Mouse (Mus musculus) kidney, postnatal 0 days (tissue): ENCODE results near the gene Ptprn2. TPM values are rescaled to one million over a fixed set of nuclear protein-coding genes. Genes with fewer than 3 reads are reported as not detected.
"Not testable (repeated sequence)": the region's sequence is repeated elsewhere in the genome, so short reads cannot be mapped to it uniquely, and the experiment has no call there.

Experiments
- ATAC-seq: fragments of 200-750 bp; cut with Nextera tagmentation; replicated peaks from 2 replicates; pipeline ENCODE4 v1.8.0; 2017; ENCODE audit warnings: low read depth, moderate number of reproducible peaks, moderate TSS enrichment, moderate library complexity; ENCODE audit not compliant: low FRiP score
- DNase-seq: peaks from one replicate; pipeline ENCODE4 v3.0.0-alpha.2; 2016; ENCODE audit warnings: low spot score
- H3K27ac ChIP-seq: fragments of 300-500 bp; sonication (generic); 2 replicates; pipeline ENCODE4 v1.5.1; 2014; ENCODE audit warnings: mild to moderate bottlenecking
- H3K27me3 ChIP-seq: fragments of 300-500 bp; sonication (generic); 2 replicates; pipeline ENCODE4 v1.6.1; 2014; ENCODE audit warnings: low read length, mixed read lengths; ENCODE audit not compliant: insufficient read depth
- H3K36me3 ChIP-seq: fragments of 300-500 bp; sonication (generic); 2 replicates; pipeline ENCODE4 v1.6.1; 2014; ENCODE audit warnings: low read length, mixed read lengths; ENCODE audit not compliant: insufficient read depth
- H3K4me1 ChIP-seq: fragments of 300-500 bp; sonication (generic); replicated peaks from 2 replicates; pipeline ENCODE4 v1.6.1; 2014; ENCODE audit warnings: antibody characterized with exemption, low read length, mixed read lengths; ENCODE audit not compliant: insufficient read depth
- H3K4me2 ChIP-seq: fragments of 300-500 bp; sonication (generic); 2 replicates; pipeline ENCODE4 v1.6.1; 2014; ENCODE audit warnings: mild to moderate bottlenecking, low read length, moderate library complexity, mixed read lengths
- H3K4me3 ChIP-seq: fragments of 300-500 bp; sonication (generic); replicated peaks from 2 replicates; pipeline ENCODE4 v1.5.1; 2014; ENCODE audit warnings: low read depth, low read length
- H3K9ac ChIP-seq: fragments of 300-500 bp; sonication (generic); 2 replicates; pipeline ENCODE4 v1.6.1; 2014; ENCODE audit warnings: low read depth, low read length
- H3K9me3 ChIP-seq: fragments of 300-500 bp; sonication (generic); replicated peaks from 2 replicates; pipeline ENCODE4 v1.6.1; 2016; ENCODE audit warnings: low read length, inconsistent platforms, mixed read lengths
- CTCF ChIP-seq: IDR thresholded peaks from 2 replicates; pipeline ENCODE4 v1.5.1; 2016; ENCODE audit warnings: antibody characterized with exemption, low read depth, mild to moderate bottlenecking, moderate library complexity
- WGBS: fragments of 180-500 bp; shearing (Covaris S2); extraction: QIAGEN DNeasy Blood & Tissue Kit; methylation state at CpG from one replicate; pipeline ENCODE4 v1.1.7; 2014; 5-methylcytosine and 5-hydroxymethylcytosine counted together
- polyA plus RNA-seq: library from polyadenylated mRNA; unstranded; fragments of >200 nt; fragmentation: Nextera tagmentation; extraction: Ambion mirVana; gene quantifications from 2 replicates; pipeline ENCODE4 v1.2.1, GENCODE M21; 2015

Gene Ptprn2
- polyA plus RNA-seq, 1 experiment from 2014 or later = 0.03 TPM

GRCm38 (mm10) chr12:116564441-116564840 lies 78.9 kb downstream of the Ptprn2 start:
- ATAC-seq = no peak
- no peak overlapping the region for H3K4me2 ChIP-seq
- no peak for TF ChIP-seq CTCF
- H3K27ac ChIP-seq = no peak overlapping the region
- DNase-seq = no peak
- no peak overlapping the region for H3K9ac ChIP-seq
- H3K4me3 ChIP-seq = no peak overlapping the region
- H3K9me3 ChIP-seq = no peaks in the 10 kb centered on the region
- no peaks in the 10 kb centered on the region for H3K36me3 ChIP-seq
- H3K27me3 ChIP-seq = no peaks in the 10 kb centered on the region
- no peaks in the 10 kb centered on the region for H3K4me1 ChIP-seq
- 28% methylated on average over 8 of the region's 8 CpGs for WGBS

- ATAC-seq (no peak), DNase-seq (no peak)
- no peaks in the 10 kb centered on the region for H3K4me1 ChIP-seq
- no peak overlapping the region for H3K27ac ChIP-seq
- TF ChIP-seq CTCF = no peak
- H3K4me2 ChIP-seq = no peak overlapping the region
- H3K9me3 ChIP-seq = no peaks in the 10 kb centered on the region
- 74% methylated on average over 1 of the region's 1 CpGs for WGBS
- H3K9ac ChIP-seq = no peak overlapping the region
- H3K27me3 ChIP-seq = no peaks in the 10 kb centered on the region
- no peak overlapping the region for H3K4me3 ChIP-seq
- H3K36me3 ChIP-seq = no peaks in the 10 kb centered on the region
Observed at GRCm38 (mm10) chr12:116566672-116567071, 81.2 kb downstream of the Ptprn2 start.

GRCm38 (mm10) chr12:116567170-116567569 lies 81.7 kb downstream of the Ptprn2 start:
- H3K4me3 ChIP-seq = no peak overlapping the region
- H3K9me3 ChIP-seq = no peaks in the 10 kb centered on the region
- ATAC-seq (0 out of 2 replicates have a peak, but pooled peaks have one; percentile 21), DNase-seq (no peak)
- WGBS = 77% methylated on average over 2 of the region's 2 CpGs
- H3K9ac ChIP-seq = no peak overlapping the region
- no peaks in the 10 kb centered on the region for H3K36me3 ChIP-seq
- TF ChIP-seq CTCF = no peak
- H3K27me3 ChIP-seq = no peaks in the 10 kb centered on the region
- H3K4me2 ChIP-seq = no peak overlapping the region
- H3K4me1 ChIP-seq = no peaks in the 10 kb centered on the region
- no peak overlapping the region for H3K27ac ChIP-seq

GRCm38 (mm10) chr12:116569568-116569967 lies 84.0 kb downstream of the Ptprn2 start:
- Histone ChIP-seq H3K9ac (no peak overlapping the region), H3K9me3 (no peaks in the 10 kb centered on the region), H3K4me1 (no peaks in the 10 kb centered on the region), H3K27ac (no peak overlapping the region), H3K4me3 (no peak overlapping the region), H3K36me3 (no peaks in the 10 kb centered on the region), H3K27me3 (no peaks in the 10 kb centered on the region), H3K4me2 (no peak overlapping the region)
- no peak for ATAC-seq
- no peak for TF ChIP-seq CTCF
- DNase-seq = no peak
- 71% methylated on average over 1 of the region's 1 CpGs for WGBS

- Histone ChIP-seq H3K4me3 (no peak overlapping the region), H3K27me3 (no peaks in the 10 kb centered on the region), H3K9me3 (no peaks in the 10 kb centered on the region), H3K4me1 (no peaks in the 10 kb centered on the region), H3K36me3 (no peaks in the 10 kb centered on the region), H3K9ac (no peak overlapping the region), H3K27ac (no peak overlapping the region), H3K4me2 (no peak overlapping the region)
- TF ChIP-seq CTCF = no peak
- no peak for DNase-seq
- WGBS = 52% methylated on average over 5 of the region's 5 CpGs
- ATAC-seq = peak; percentile 43; the same call in 1 of the 2 replicates
Observed at GRCm38 (mm10) chr12:116574102-116574501, 88.6 kb downstream of the Ptprn2 start.

GRCm38 (mm10) chr12:116574720-116575119 lies 89.2 kb downstream of the Ptprn2 start:
- H3K4me1 ChIP-seq = no peaks in the 10 kb centered on the region
- TF ChIP-seq CTCF = no peak
- no peak overlapping the region for H3K9ac ChIP-seq
- H3K36me3 ChIP-seq = no peaks in the 10 kb centered on the region
- H3K27ac ChIP-seq = no peak overlapping the region
- no peaks in the 10 kb centered on the region for H3K9me3 ChIP-seq
- H3K27me3 ChIP-seq = no peaks in the 10 kb centered on the region
- DNase-seq (no peak), ATAC-seq (no peak)
- no peak overlapping the region for H3K4me3 ChIP-seq
- H3K4me2 ChIP-seq = no peak overlapping the region
- 72% methylated on average over 5 of the region's 5 CpGs for WGBS

- not testable (repeated sequence) for H3K9ac ChIP-seq, ATAC-seq, H3K4me3 ChIP-seq, H3K4me1 ChIP-seq, H3K36me3 ChIP-seq, H3K27ac ChIP-seq, H3K27me3 ChIP-seq, H3K9me3 ChIP-seq, DNase-seq, H3K4me2 ChIP-seq
- WGBS = 67% methylated on average over 1 of the region's 1 CpGs
Observed at GRCm38 (mm10) chr12:116577917-116578316, 92.4 kb downstream of the Ptprn2 start.
